Mouse (Mus musculus): ENCODE measurements around the gene Swt1.

- TF ChIP-seq TAL1 (IDR thresholded peaks at IDR 0.05; ENCODE audit: low read length): no peak
- TF ChIP-seq GATA1 (IDR thresholded peaks at IDR 0.05; ENCODE audit: low read length): no peak
Measured at GRCm38 (mm10) chr1:151435431-151435830, 7.2 kb upstream of the Swt1 start.

All from erythroblast, embryonic 14.5 days (primary cell).